Mouse (Mus musculus) midbrain, embryonic 11.5 days (tissue): ENCODE data around the gene Hoxa5. TPM values are rescaled to one million over a fixed set of nuclear protein-coding genes. Genes with fewer than 3 reads are reported as not detected.

Experiments used
- ATAC-seq: fragments of 200-750 bp; cut with Nextera tagmentation; 2 replicates; pipeline ENCODE4 v1.8.0; 2017; ENCODE audit warnings: moderate TSS enrichment, moderate library complexity; ENCODE audit not compliant: low FRiP score
- DNase-seq: peaks from one replicate; pipeline ENCODE4 v3.0.0; 2015; ENCODE audit warnings: low spot score; ENCODE audit errors: missing footprints
- H3K27ac ChIP-seq: fragments of 300-500 bp; sonication (generic); 2 replicates; pipeline ENCODE4 v1.5.1; 2014; ENCODE audit warnings: low read depth, low read length
- H3K27me3 ChIP-seq: fragments of 300-500 bp; sonication (generic); 2 replicates; pipeline ENCODE4 v1.6.1; 2014; ENCODE audit warnings: mild to moderate bottlenecking, low read length, moderate library complexity, mixed read lengths; ENCODE audit not compliant: control insufficient read depth, insufficient read depth
- H3K36me3 ChIP-seq: fragments of 300-500 bp; sonication (generic); 2 replicates; pipeline ENCODE4 v1.6.1; 2014; ENCODE audit warnings: mild to moderate bottlenecking, low read length, moderate library complexity, mixed read lengths; ENCODE audit not compliant: control insufficient read depth, insufficient read depth
- H3K4me1 ChIP-seq: fragments of 300-500 bp; sonication (generic); 2 replicates; pipeline ENCODE4 v1.6.1; 2014; ENCODE audit warnings: low read length; ENCODE audit not compliant: control insufficient read depth, insufficient read depth
- H3K4me2 ChIP-seq: fragments of 300-500 bp; sonication (generic); 2 replicates; pipeline ENCODE4 v1.6.1; 2014; ENCODE audit warnings: mild to moderate bottlenecking, moderate library complexity
- H3K4me3 ChIP-seq: fragments of 300-500 bp; sonication (generic); 2 replicates; pipeline ENCODE4 v1.5.1; 2014; ENCODE audit warnings: low read depth, low read length
- H3K9ac ChIP-seq: fragments of 300-500 bp; sonication (generic); 2 replicates; pipeline ENCODE4 v1.6.1; 2014; ENCODE audit warnings: low read length
- H3K9me3 ChIP-seq: fragments of 300-500 bp; sonication (generic); 2 replicates; pipeline ENCODE4 v1.6.1; 2016; ENCODE audit warnings: low read length; ENCODE audit not compliant: control insufficient read depth
- WGBS: fragments of 180-500 bp; shearing (Covaris S2); extraction: QIAGEN DNeasy Blood & Tissue Kit; methylation state at CpG from one replicate; pipeline ENCODE4 v1.1.7; 2014; 5-methylcytosine and 5-hydroxymethylcytosine counted together
- polyA plus RNA-seq: library from polyadenylated mRNA; unstranded; fragments of >200 nt; fragmentation: Nextera tagmentation; extraction: Ambion mirVana; gene quantifications from 2 replicates; pipeline ENCODE4 v1.2.1, GENCODE M21; 2014

Hoxa5 gene
- polyA plus RNA-seq, 1 experiment from 2014 or later, result not detected

DNA sequence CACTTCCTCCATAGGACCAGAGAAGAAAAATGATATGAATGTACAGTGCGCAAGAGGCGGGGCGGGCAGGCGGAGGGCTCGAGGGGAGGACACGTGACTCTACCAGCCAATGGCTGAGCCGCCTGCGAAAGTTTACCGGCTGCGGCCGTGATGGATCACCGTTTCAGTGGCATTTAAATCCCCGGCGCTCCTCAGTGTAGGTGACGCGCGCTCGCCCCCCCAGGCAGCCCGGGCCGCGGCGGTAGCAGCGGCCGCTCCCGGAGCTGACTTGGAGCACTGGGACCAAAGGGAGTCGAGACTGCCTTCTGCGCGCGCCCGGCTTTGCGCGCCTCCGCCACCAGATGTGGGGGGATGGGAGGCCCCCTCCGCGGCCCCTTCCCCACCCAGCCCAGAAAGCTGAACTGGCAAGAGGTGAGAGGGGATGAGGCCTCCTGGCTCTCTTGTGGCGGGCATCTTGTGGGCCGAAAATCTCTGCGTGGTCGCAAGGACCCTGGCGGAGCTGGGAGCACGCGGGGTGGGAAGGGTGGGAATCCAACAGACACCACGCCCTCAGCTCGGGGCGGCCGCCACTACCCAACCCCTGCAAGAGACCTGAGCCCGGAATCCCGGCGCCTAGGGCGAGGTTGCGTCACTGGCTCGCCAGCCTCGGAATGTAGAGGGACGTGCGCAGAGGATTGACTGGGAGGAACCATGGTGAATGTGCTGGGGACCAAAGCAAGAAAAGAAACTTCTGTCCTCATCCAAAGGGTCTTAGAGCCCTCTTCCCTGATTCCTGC, 45.9 kb downstream of the Hoxa5 start, which contains the start of gene Hoxa1:
Gene Hoxa1 (minus strand): TSS at position 42 of the 776 bp plus-strand sequence.
- peak; percentile 71 for ATAC-seq
- Histone ChIP-seq H3K9me3 (no peaks in the 10 kb centered on the region), H3K4me2 (peak within 1 kb of the TSS; percentile 73), H3K9ac (no peak within 1 kb of the TSS), H3K36me3 (no peaks in the 10 kb centered on the region), H3K27ac (no peak within 1 kb of the TSS), H3K4me3 (peak within 1 kb of the TSS; percentile 38), H3K27me3 (peaks cover 97% of the 10 kb centered on the region), H3K4me1 (peaks cover 8% of the 10 kb centered on the region; the same call in 1 of the 2 replicates)
- WGBS, result under 1% methylated on average over 55 of the region's 55 CpGs
- DNase-seq, result peak; percentile 95

- Histone ChIP-seq H3K36me3 (no peaks in the 10 kb centered on the region), H3K9ac (no peak overlapping the region), H3K27ac (no peak overlapping the region), H3K4me1 (peaks cover 8% of the 10 kb centered on the region; the same call in 1 of the 2 replicates), H3K27me3 (peaks cover 97% of the 10 kb centered on the region), H3K4me2 (peak overlapping the region; percentile 73), H3K9me3 (no peaks in the 10 kb centered on the region), H3K4me3 (peak overlapping the region; percentile 38)
- peak; percentile 90 for DNase-seq
- ATAC-seq, result peak; percentile 68
- WGBS, result 1% methylated on average over 32 of the region's 32 CpGs
Measured at GRCm38 (mm10) chr6:52157466-52158275, 46.7 kb downstream of the Hoxa5 start.

- H3K9me3 ChIP-seq, result no peaks in the 10 kb centered on the region
- H3K4me1 ChIP-seq, result peaks cover 8% of the 10 kb centered on the region; the same call in 1 of the 2 replicates
- no peaks in the 10 kb centered on the region for H3K36me3 ChIP-seq
- under 1% methylated on average over 20 of the region's 20 CpGs for WGBS
- H3K4me2 ChIP-seq, result no peak overlapping the region
- no peak overlapping the region for H3K27ac ChIP-seq
- H3K27me3 ChIP-seq, result peaks cover 99% of the 10 kb centered on the region
- no peak overlapping the region for H3K9ac ChIP-seq
- H3K4me3 ChIP-seq, result no peak overlapping the region
- DNase-seq (peak; percentile 90), ATAC-seq (no peak)
Measured at GRCm38 (mm10) chr6:52156551-52157200, 47.7 kb downstream of the Hoxa5 start.

DNA sequence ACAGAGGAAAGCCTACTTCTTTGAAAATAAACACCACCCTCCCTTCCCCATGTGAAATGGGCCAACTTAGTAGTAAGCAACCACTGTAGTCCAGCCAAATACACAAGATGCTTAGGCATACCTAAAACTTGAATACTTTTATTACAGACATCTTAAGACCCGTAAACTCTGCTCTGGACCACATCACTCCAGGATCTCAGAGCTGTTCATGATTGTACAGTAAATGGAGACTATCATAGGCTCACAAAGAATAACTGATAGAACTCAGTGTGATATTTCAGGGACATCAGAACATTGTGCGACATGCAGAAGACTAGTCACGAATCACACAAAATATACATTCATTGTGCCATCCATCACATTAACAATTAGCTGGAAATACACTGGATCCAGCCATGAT, 48.9 kb downstream of the Hoxa5 start:
- H3K9ac ChIP-seq, result no peak overlapping the region
- H3K27me3 ChIP-seq, result peaks cover 99% of the 10 kb centered on the region
- no peak for ATAC-seq
- no peaks in the 10 kb centered on the region for H3K9me3 ChIP-seq
- DNase-seq, result peak; percentile 92
- H3K4me3 ChIP-seq, result no peak overlapping the region
- H3K4me2 ChIP-seq, result no peak overlapping the region
- 40% methylated on average over 3 of the region's 3 CpGs for WGBS
- no peak overlapping the region for H3K27ac ChIP-seq
- peaks cover 8% of the 10 kb centered on the region; the same call in 1 of the 2 replicates for H3K4me1 ChIP-seq
- H3K36me3 ChIP-seq, result no peaks in the 10 kb centered on the region

GRCm38 (mm10) chr6:52154044-52154443, 50.3 kb downstream of the Hoxa5 start:
- H3K9me3 ChIP-seq, result no peaks in the 10 kb centered on the region; the same call in 1 of the 2 replicates
- ATAC-seq (no peak), DNase-seq (peak; percentile 90)
- H3K27ac ChIP-seq, result no peak overlapping the region
- no peak overlapping the region for H3K4me2 ChIP-seq
- WGBS, result 1% methylated on average over 5 of the region's 5 CpGs
- no peak overlapping the region for H3K9ac ChIP-seq
- H3K27me3 ChIP-seq, result peaks cover 98% of the 10 kb centered on the region
- H3K4me1 ChIP-seq, result peaks cover 8% of the 10 kb centered on the region; the same call in 1 of the 2 replicates
- H3K36me3 ChIP-seq, result no peaks in the 10 kb centered on the region
- no peak overlapping the region for H3K4me3 ChIP-seq

DNA sequence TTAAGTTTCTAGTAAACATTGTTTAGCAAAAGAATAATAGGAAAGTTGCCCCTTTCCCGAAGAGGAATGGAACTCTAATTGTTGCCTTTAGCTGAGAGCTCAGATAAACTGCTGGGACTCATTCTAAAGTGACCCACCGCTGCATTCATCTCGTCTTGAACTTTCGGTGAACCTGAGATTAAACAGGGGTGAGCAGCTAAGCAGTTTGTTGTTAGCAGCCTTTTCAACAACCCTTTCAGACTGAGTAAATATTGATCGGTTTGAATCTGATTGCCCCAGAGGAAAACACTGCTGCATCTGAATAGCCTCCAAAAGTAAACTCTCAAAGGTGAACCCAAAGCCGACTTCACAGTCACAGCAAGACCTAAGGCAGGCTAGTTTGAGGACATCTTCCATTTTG, 51.1 kb downstream of the Hoxa5 start:
- Histone ChIP-seq H3K27ac (no peak overlapping the region), H3K36me3 (no peaks in the 10 kb centered on the region), H3K4me3 (no peak overlapping the region), H3K9me3 (no peaks in the 10 kb centered on the region; the same call in 1 of the 2 replicates), H3K9ac (no peak overlapping the region), H3K4me1 (peaks cover under 1% of the 10 kb centered on the region; the same call in 1 of the 2 replicates), H3K27me3 (peaks cover 96% of the 10 kb centered on the region), H3K4me2 (no peak overlapping the region)
- DNase-seq (peak; percentile 91), ATAC-seq (no peak)
- WGBS, result 0% methylated on average over 6 of the region's 6 CpGs

GRCm38 (mm10) chr6:52152226-52153193, 51.9 kb downstream of the Hoxa5 start:
- Histone ChIP-seq H3K9ac (no peak overlapping the region), H3K4me2 (no peak overlapping the region), H3K27me3 (peaks cover 93% of the 10 kb centered on the region), H3K4me1 (no peaks in the 10 kb centered on the region), H3K4me3 (no peak overlapping the region), H3K9me3 (no peaks in the 10 kb centered on the region; the same call in 1 of the 2 replicates), H3K36me3 (no peaks in the 10 kb centered on the region), H3K27ac (no peak overlapping the region)
- DNase-seq, result peak; percentile 93
- ATAC-seq, result no peak
- 2% methylated on average over 16 of the region's 16 CpGs for WGBS
